ENCODE assay signal across 14 mouse cellular contexts in genomic region chr7:114042973-114043928, GRCm38 (mm10).
DNase-seq lines count a peak whose midpoint lies in the region; ATAC-seq lines count a peak whose summit lies in the region.
"Had no signal": no experiment of that assay in that cellular context is flagged by ENCODE, and none has a peak within 500 bp of the region (broad histone marks: within the 10 kb centered on the region; RNA-seq: fewer than 3 reads in every experiment).

No protein-coding gene starts in this region.

- no peaks in the 10 kb centered on the region for H3K27me3 ChIP-seq in kidney, embryonic 16.5 days (ENCODE audit: insufficient read depth, low read length)
- H3K27me3 ChIP-seq in heart, embryonic 16.5 days (ENCODE audit: control insufficient read depth, insufficient read depth, low read length), result no peaks in the 10 kb centered on the region
- H3K27me3 ChIP-seq: embryonic facial prominence, embryonic 15.5 days; heart, embryonic 15.5 days; limb, embryonic 15.5 days had no signal

- peak; percentile 63; the same call in 1 of the 2 replicates for ATAC-seq in kidney, embryonic 16.5 days (ENCODE audit: low FRiP score, low TSS enrichment)
- ATAC-seq in common myeloid progenitor, adult 5-6 weeks (replicated peaks; ENCODE audit: low read depth, poor library complexity, severe bottlenecking), result peak; percentile 79
- ATAC-seq in heart, embryonic 16.5 days (replicated peaks; ENCODE audit: extremely low read depth, insufficient read depth, low FRiP score), result 0 out of 2 replicates have a peak, but pooled peaks have one; percentile 26
- ATAC-seq: activated CD4-positive, CD25-positive, alpha-beta regulatory T cell, adult 4 months had no signal

- H3K9me3 ChIP-seq in kidney, embryonic 16.5 days (ENCODE audit: low read length), result no peaks in the 10 kb centered on the region
- H3K9me3 ChIP-seq in heart, embryonic 16.5 days (replicated peaks; ENCODE audit: control insufficient read depth, low read length), result no peaks in the 10 kb centered on the region
- H3K9me3 ChIP-seq: embryonic facial prominence, embryonic 15.5 days; heart, embryonic 15.5 days; limb, embryonic 15.5 days had no signal

- DNase-seq in kidney, postnatal 10 days, result no peak
- DNase-seq in lung, postnatal 36 days, result peak; percentile 31
- no peak for DNase-seq in right cerebral cortex, adult 2 months (ENCODE audit: low spot score in 2 of 2)
- DNase-seq in gastrocnemius, postnatal 25 days, result no peak
- no peak for DNase-seq in thymus, postnatal 25 days
- DNase-seq: cerebellum, adult 18-20 months; right cerebral cortex, postnatal 25 days had no signal

- no peak overlapping the region for H3K4me3 ChIP-seq in kidney, embryonic 16.5 days (ENCODE audit: low read length)
- H3K4me3 ChIP-seq in heart, embryonic 16.5 days (ENCODE audit: low read length), result no peak overlapping the region
- H3K4me3 ChIP-seq: embryonic facial prominence, embryonic 15.5 days; heart, embryonic 15.5 days; limb, embryonic 15.5 days had no signal

- no peak overlapping the region for H3K27ac ChIP-seq in kidney, embryonic 16.5 days (ENCODE audit: low read length)
- H3K27ac ChIP-seq in heart, embryonic 16.5 days (ENCODE audit: low read length), result no peak overlapping the region
- H3K27ac ChIP-seq: embryonic facial prominence, embryonic 15.5 days; heart, embryonic 15.5 days; limb, embryonic 15.5 days had no signal

- H3K4me1 ChIP-seq in kidney, embryonic 16.5 days (ENCODE audit: insufficient read depth, low read length), result peaks cover 4% of the 10 kb centered on the region; the same call in 1 of the 2 replicates
- H3K4me1 ChIP-seq in heart, embryonic 16.5 days (ENCODE audit: control insufficient read depth, insufficient read depth, low read length), result peaks cover 34% of the 10 kb centered on the region

- peaks cover 12% of the 10 kb centered on the region; the same call in 1 of the 2 replicates for H3K36me3 ChIP-seq in kidney, embryonic 16.5 days (ENCODE audit: insufficient read depth, low read length)
- peaks cover 21% of the 10 kb centered on the region for H3K36me3 ChIP-seq in heart, embryonic 16.5 days (ENCODE audit: control insufficient read depth, insufficient read depth)

- H3K9ac ChIP-seq in kidney, embryonic 16.5 days (replicated peaks; ENCODE audit: low read length), result no peak overlapping the region
- no peak overlapping the region for H3K9ac ChIP-seq in heart, embryonic 16.5 days (ENCODE audit: low read length)
- H3K9ac ChIP-seq: embryonic facial prominence, embryonic 15.5 days; heart, embryonic 15.5 days; limb, embryonic 15.5 days had no signal

- H3K4me2 ChIP-seq in kidney, embryonic 16.5 days (replicated peaks; ENCODE audit: low read depth, low read length), result no peak overlapping the region
- H3K4me2 ChIP-seq in heart, embryonic 16.5 days (ENCODE audit: low read depth, low read length), result no peak overlapping the region
- H3K4me2 ChIP-seq: embryonic facial prominence, embryonic 15.5 days; heart, embryonic 15.5 days; limb, embryonic 15.5 days had no signal

- WGBS in kidney, embryonic 16.5 days, result 80% methylated on average over 26 of the region's 26 CpGs
- 67% methylated on average over 26 of the region's 26 CpGs for WGBS in heart, embryonic 16.5 days

Comparison
In these comparisons a context has a peak if more than half of its experiments do, and no peak if none do; other contexts are left out.
1. ATAC-seq: peak in every context shown above with its lines; median percentile 79 in common myeloid progenitor, adult 5-6 weeks; 63 in kidney, embryonic 16.5 days; 26 in heart, embryonic 16.5 days.